Mouse (Mus musculus) heart, postnatal 10 days (tissue): ENCODE results near the gene Tmem190. TPM values are rescaled to one million over a fixed set of nuclear protein-coding genes. Genes with fewer than 3 reads are reported as not detected.

ENCODE experiments used
- DNase-seq, 2 experiments: peaks; one replicate each; pipeline ENCODE4 v3.0.0; 2021
- intact Hi-C: fragments of 180-260 bp; cut with DNase I; formaldehyde crosslinking; loops from one replicate; pipeline ENCODE4 v1.15.1; 2025
- total RNA-seq, 2 experiments: library from RNA; stranded (reverse); gene quantifications; 2 replicates each; pipeline ENCODE4 v1.2.3; 2021

Tmem190 gene
- total RNA-seq, 2 experiments from 2014 or later = not detected

DNA sequence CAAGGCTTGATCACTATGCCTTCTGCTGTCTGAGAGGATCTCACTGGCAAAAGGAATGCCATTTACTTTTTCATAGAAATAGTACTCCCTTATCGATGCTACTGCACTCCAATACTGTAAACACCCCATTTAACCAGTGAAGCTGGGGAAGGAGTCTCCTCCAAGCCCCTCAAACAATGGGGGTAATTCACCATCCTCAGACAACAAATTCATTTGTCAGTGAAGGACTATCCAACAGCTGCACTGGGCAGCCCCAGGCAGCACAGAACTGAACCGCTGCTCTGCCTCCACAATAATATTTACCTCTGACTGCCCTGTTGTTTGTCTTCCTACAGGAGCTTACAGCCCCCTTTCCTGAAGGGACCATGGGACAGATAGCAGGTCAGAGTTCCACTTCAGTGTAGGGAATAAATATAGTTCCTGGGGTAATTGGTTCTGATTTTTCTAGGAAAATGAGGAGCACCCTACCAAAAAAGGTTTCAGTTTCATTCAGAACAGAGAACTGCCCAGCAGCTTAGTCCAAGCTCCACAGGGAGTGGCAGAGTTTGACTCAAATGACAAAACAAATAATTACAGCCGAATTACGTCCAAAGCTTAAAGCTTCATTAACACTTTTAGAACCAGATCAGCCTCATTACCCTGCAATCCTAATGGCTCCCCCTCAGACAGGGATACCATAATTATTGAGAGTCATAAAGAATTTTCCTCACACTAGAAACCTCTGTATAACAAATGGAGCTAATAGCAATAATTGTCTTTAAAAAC, 17.6 kb upstream of the Tmem190 start:
- intact Hi-C loops = no loop called here
- DNase-seq = no peak

DNA sequence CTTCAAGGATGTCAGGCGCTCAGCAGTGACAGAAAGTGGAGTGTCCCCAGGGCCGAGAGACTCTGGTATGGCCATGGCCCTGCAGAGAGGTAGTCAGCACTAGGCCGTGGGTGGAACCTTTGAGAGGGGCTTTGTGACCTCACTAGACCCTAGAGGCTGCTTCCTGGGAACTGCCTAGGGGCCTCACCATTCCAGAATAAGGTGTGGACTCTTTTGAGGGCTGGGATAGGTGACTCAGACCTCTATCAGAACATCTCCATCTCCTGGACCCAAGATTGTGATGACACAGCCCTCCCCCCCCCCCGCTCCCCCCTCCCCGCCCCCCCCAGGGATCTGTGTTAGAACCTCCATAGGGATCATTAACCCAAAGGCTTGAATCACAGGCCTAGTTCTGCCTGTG, 11.5 kb upstream of the Tmem190 start, which contains the start of gene Fam71e2:
Fam71e2 (minus strand) TSS at position 101 of the 400 bp plus-strand sequence.
- no peak for DNase-seq
- intact Hi-C loops = no loop called here

DNA sequence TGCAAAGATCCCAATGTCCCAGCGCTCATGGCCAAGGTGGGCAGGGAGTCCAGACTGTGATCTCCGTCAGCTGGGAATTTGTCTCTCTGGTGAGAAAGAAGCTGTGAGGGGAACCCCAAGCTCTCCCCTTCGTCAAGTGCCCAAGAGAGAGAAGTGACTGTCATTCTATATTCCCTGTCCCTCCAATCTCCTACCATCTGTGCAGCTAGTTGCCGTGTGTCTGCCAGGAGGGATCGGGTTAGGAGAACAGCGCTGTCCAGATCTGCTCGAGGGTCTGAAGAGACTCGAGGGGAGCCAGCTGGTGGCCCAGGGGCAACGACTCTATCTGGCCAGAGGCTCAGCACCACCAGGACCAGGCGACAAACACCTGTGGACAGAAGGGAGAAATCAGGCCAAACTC, 6.6 kb upstream of the Tmem190 start:
- no peak for DNase-seq
- intact Hi-C loops = no loop called here

DNA sequence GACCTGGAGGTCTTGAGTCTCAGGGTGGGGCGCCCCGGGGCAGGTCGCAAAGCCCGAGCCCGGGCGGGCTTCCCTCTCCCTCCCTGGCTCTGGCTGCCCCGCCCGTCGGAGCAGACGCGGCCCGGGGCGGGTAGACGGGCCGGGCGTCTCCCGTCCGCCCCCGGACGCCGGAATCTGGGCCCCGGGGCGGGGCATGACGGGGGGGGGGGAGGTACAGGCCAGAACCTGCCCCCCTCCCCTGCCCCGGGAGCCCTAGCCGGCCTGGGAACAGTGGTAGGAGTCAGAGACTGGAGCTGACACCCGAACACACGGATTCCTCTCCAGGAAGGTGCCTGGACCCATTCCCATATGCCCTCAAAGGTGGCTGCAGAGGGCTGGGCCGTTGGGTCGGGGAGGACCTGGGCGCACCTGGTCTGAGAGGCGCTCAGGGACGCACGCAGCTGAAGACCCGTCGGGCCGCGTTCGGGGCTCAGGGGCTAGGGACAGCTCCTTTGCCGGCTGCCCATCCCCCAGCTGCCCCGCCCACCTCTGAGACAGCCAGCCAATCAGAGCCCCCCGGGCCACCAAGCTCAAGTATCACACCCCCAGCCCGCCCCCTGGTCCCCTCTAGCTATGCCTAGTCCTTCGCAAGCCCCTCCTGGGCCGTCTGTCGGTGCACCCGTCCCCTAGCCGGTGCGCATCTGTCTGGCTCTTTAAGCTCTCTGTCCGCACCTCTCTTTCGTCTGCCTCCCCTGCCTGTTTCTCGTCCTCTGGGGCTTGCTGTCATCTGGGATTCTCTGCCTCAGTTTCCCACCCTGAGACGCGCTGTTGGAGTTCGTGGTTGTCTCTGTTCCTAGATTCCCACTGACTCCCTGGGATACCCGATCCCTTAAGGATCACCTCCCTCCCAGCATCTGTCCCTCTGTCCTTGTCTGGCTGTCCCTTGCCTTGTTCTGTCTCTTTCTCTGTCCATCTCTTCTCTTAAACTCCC, 5.6 kb upstream of the Tmem190 start:
- DNase-seq = peak; percentile 64 to 67
- intact Hi-C loops = no loop called here

DNA sequence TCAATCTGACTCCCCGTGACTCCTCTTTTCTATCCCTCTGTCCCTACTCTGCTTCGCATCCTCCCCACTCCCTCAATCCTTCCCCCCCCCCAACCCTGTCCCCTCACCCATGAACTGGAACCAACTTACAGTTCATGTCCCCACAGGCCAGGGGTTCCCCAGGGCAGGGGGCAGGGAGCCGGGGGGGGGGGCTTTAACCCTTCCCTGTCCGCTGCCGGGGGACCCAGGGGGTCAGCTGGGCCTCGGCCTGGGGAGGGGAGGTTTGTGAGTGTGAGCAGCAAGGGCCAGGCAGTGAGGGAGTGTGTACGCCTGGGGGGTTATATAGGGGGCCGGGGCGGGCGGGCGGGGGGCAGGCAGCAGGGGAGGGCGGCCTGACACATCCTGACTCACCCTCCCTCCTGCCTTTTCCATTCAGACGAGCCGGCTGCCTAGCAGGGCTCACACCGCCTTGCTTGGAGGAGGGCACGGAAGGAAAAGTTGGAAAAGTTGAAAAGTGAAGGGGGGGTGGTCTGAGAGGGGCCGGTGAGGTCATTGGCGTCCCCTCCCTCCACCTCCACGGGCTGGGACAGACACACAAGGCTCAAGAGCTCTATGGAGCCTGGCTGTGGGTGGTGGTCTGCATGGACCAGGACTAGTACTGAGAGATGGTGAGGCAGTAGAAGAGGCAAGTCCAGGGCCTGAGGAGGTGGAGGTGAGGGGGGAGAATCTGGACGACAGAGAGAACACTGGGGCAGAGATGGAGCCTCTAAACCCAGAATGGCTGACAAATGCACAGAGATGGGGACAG, 4.7 kb upstream of the Tmem190 start:
- no peak for DNase-seq
- intact Hi-C loops = no loop called here

DNA sequence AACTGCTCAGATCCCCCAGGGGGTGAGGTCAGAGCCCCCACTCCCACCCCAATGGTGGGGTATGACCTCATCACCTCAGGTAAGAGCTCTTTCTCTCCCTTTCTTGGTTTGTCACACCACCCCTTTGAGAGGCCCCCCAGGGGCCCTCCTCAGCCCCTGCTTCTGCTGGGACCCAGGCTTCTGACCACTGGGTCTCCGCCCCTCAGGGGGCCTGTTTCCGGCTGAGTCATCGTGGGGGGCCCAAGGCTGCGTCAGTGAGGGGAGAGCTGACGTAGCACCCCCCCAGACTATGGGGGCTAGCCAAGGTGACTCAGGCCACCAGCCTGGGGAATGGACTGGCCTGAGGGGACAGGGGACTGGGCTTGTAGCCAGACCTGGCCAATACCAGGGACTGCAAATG, 2.8 kb upstream of the Tmem190 start:
- DNase-seq = no peak
- intact Hi-C loops = no loop called here

DNA sequence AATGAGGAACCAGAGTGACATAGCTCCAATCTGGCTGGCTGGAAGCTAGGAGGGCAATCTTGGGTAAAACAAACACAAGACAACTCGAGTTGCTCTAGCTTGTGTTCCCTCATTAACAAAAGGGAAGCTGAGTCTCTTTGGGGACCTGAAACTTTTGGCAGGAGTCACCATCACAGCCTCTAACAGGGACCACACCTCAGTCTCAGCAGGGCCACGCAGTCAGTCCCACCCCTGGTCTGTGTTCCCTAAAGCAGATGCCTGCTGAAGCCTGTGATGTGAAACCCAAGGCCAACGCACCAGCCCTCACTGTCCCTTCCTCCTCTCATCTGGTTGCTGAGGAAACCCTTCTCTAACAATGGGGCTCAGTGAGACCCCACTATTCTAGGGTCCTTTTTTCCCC, 607 bp upstream of the Tmem190 start:
- intact Hi-C loops = loop anchor here (2.0 kb wide), 1 partner anchor 23 kb away; no protein-coding TSS in a partner anchor
- DNase-seq = no peak

DNA sequence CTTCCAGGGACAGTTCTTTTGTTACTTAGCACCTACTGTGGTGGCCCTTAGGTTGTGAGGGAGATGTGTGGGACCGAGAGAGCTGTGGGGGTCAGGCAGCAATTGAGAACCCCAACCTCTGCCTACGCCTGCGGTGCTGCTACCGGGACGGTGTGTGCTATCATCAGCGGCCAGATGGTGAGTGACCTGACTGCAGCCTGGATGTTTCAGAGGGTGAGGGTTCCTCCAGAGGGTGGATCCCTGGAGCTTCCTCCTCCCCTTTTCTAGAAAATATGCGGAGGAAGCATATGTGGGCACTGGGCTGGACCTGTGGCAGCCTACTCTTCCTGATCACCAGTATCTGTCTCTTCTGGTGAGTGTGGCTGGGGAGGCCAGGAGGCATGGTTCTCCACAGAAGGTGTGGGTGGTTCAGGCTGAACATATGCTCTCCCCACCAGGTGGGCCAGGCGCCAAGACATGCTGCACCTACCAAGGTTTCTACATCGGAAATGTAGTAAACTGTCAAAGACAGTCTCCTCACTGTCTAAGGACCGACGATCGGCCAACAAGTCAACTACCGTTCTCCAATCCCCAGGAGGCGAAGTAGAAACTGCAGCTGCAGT, 1.0 kb downstream of the Tmem190 start:
- DNase-seq = no peak
- intact Hi-C loops = loop anchor here (2.0 kb wide), 1 partner anchor 25 kb away; no protein-coding TSS in a partner anchor

DNA sequence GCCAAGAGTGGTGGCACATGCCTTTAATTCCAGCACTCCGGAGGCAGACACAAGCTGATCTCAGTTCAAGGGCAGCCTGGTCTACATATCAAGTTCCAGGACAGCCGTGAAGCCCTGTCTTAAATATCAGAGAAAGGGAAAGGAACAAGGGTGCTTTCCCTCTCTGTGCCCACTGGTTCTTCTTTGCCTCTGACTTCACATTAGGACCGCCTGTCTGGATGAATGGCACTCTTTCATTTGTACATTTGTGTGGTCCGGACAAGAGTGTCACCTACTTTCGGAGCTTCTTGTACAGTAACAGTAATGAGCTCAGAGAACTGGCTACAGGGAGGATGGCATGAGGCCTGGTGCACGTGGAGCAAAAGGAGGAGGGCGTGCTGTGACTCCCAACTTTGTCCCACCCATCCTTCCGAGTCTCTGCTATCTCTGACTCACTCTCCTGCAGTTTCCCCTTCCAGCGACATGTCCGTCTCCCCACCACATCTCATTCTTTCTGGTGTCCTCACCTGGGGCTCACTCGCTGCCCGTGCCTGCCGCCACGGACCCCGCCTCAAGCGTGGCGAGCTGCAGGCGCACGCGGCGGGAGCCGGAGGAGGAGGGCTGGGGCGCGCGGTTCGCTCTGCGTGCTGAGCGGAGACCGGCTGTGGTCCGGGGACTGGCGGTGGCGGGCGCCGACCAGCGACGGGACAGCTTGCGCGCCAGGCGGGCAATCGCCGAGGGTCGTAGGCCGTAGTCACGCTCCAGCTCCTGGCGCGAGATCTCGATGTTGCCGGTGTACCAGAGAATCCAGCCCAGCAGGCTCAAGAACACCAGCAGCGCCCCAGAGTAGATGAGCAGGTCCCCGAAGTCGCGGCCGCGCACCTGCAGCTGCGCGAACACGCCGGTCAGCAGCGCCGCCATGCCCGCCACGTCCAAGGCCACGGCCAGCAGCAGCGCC, 6.0 kb downstream of the Tmem190 start:
- DNase-seq = peak; percentile 72 to 73
- intact Hi-C loops = loop anchor here (5.0 kb wide), 1 partner anchor 81 kb away; no protein-coding TSS in a partner anchor

DNA sequence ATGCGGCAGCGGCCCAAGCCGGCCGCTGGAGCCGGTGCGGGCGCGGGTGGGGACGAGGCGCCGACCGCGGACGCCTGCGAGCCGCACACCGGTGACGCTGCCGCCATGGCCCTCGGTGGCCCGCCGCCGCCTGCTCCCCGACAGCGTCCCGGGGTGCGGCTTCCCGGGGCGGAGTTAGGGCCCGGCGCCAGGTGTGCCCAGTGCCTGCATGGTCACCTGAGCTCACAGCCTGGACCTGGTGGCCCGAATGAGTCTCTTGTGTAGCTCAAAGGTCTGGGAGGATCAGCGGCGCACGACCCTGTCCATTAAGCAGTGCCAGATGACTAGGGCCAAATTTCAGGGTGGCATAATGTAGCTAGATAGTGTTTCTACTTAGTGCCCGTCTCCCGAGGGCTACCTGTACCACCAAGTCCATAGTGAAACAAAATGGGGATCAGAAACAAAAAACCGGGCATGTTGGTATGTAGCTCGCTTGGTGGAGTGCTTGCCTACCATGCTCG, 6.7 kb downstream of the Tmem190 start, which contains the start of gene Tmem238:
Tmem238 (minus strand) TSS at position 221 of the 500 bp plus-strand sequence.
- peak in 1 of 2 experiments; percentile 63 for DNase-seq
- intact Hi-C loops = loop anchor here (5.0 kb wide), 1 partner anchor 82 kb away; no protein-coding TSS in a partner anchor

DNA sequence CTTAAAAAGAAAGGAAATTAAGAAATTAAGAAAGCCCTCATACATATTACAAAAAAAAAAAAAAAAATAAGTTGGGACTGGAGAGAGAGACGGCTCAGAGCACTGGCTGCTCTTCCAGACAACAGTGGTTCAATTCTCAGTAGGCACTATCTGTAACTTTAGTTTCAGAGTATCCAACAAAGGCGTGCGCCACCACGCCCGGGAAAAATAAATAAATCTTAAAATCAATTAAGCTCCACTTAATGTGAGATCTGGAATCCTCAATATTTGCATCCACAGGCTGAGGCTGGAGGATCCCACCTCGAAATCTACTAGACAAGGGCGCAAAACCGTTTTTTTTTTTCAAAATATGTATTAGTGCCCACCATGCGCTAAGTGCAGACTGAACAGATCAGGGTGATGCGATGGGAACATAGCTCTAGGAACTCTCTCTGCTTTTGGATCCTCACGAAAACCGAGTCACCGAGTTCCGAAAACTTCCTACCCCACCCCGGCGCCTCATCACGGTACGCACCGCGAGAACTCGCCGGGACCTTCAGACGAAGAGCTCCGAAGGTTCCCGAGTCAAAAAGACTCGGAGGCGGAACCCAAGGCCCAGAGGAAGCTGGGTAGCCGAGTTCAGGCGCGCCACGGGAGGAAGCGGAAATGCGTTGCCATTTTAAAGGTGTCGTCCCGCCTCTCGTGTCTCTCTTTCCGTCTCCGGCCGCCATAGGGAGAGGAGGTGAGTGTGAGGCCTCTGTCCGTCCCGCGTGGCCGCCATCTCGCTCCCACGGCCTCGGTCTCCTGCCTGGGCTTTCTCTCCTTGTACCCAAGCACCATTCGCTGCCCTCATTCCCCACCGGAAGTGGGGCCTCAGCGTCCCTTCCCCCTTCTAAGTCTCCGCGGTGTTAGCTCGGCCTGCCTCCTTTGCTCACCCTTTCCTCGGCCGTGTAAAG, 9.8 kb downstream of the Tmem190 start, which contains the start of gene Rpl28:
Rpl28 (plus strand) TSS at position 597 of the 935 bp plus-strand sequence.
- intact Hi-C loops = loop anchor here (2.0 kb wide), 3 partner anchors 18 to 168 kb away; partner anchors contain the start of gene Kmt5c
- DNase-seq = peak; percentile 97 to 98

DNA sequence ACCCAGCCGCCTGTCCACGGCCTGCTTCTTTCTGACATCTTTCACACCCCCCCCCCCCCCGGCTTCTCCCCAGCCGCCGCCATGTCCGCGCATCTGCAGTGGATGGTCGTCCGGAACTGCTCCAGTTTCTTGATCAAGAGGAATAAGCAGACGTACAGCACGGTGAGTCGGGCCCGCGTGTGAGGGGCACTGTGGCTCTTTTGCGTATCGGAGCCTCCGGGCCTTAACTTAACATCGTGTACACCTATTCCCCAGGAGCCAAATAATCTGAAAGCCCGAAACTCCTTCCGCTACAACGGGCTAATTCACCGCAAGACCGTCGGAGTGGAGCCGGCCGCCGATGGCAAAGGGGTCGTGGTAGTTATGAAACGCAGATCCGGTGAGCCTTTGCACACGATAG, 10.5 kb downstream of the Tmem190 start:
- peak in 1 of 2 experiments; percentile 16 for DNase-seq
- intact Hi-C loops = loop anchor here (2.0 kb wide), 3 partner anchors 18 to 168 kb away; partner anchors contain the start of gene Kmt5c

DNA sequence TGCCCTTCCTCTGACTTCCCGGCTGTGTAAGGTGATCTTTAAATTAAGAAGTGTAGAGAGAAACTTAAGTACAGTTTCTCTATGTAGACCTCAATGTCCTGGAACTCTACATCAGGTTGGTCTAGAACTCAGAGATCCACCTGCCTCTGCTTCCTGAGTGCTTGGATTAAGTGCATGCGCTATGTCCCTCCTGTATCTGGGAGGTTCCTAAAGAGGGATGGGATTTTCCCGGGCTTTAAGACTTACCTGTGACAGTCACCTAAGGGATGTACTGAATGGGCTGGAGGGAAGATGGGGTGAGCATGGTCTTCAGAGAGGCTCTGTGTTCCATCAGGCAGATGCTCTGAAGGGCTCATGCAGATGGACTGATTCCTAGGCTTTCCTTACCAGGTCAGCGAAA, 10.9 kb downstream of the Tmem190 start:
- no peak for DNase-seq
- intact Hi-C loops = loop anchor here (2.0 kb wide), 3 partner anchors 17 to 169 kb away; partner anchors contain the start of gene Kmt5c

DNA sequence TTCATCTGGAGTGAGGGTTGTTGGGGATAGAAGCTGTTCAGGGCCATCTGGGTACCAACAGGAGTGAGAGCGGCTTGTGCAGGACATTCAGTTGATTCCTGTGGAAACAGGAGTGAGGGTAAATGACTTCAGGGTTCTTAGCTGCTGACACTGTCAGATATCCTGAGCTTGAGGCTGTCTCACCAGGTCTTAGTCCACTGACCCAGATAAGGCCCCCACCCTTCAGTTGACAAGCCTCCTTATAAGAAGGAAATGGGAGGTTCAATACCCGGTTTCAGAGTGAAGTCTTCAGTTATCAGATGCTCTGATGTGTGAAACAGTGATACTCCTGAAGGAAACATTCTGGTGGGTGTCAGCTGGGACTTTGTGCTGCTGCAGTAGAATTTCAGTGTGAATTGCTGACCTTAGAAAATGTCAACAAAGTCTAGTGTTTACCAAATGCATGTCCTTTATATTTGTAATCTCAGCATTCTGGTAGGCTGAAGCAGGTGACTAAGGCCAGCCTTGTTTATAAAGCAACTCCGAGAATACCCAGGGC, 12.0 kb downstream of the Tmem190 start:
- intact Hi-C loops = no loop called here

DNA sequence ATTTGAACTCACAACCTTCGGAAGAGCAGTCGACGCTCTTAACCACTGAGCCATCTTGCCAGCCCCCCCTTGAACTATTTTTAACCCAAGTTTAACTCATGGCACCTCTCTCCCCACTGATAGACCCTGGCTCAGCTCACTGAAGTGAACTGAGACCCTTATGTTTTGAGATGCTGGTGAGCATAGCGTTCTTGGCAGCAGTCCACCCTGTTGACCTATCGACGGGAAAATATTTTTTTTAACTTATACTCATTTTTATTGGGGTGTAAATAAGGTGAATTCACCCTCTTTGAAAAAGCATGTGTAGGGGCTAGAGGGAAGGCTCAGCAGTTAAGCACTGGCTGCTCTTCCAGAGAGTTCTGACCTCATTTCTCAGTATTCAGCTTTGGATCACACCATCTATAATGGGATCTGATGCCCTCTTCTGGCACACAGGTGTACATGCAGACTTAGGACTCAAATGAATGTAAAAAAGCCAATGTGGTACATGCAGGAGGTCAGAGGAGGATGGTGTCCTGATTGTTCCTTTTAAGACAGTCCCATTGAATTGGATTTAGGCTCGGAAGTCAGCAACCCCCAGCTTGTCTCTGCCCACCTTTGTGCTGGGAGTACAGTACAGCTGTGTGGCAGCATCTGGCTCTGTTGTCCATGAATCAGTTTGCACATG, 13.2 kb downstream of the Tmem190 start:
- intact Hi-C loops = loop anchor here (2.0 kb wide), 1 partner anchor 239 kb away; no protein-coding TSS in a partner anchor
- DNase-seq = peak; percentile 32 to 42

More for the DNA sequence above, 12.0 kb downstream of the Tmem190 start:
- no peak for DNase-seq

DNA sequence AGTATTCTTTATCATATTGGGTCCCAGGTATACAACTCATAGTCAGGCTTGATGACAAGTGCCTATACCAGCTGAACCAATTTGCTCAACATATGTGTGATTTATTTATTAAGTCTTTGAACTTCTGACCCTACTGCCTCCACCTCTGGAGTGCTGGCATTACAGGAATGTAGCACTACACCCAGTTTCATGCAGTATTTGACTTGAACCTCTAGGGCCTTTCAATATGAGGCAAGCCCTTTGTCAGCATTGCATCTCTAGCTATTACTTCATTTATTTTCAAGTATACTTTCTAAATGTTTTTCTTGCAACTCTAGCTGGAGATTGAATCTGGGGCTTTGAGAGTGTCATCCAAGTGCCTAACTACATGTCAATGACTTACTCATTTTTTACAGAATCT, 19.5 kb downstream of the Tmem190 start:
- no peak for DNase-seq
- intact Hi-C loops = no loop called here
